Mouse (Mus musculus): Measurements from ENCODE around the gene Fbxl14. TPM values are rescaled to one million over a fixed set of nuclear protein-coding genes. Genes with fewer than 3 reads are reported as not detected.
A peak's percentile ranks its signal among the peaks of the same experiment; 100 is the strongest.

Fbxl14 gene
- polyA plus RNA-seq, 1 experiment from 2014 or later = 2.4 TPM

- H3K9ac ChIP-seq (replicated peaks) = peak overlapping the region; percentile 41; the same call in 1 of the 2 replicates
- DNase-seq (peak; percentile 37), ATAC-seq (peak; percentile 84)
- TF ChIP-seq EP300 (IDR thresholded peaks at IDR 0.05; ENCODE audit: low read depth) (no peak), CTCF (IDR thresholded peaks at IDR 0.05; ENCODE audit: low read depth) (no peak)
- no peak overlapping the region for H3K4me3 ChIP-seq (ENCODE audit: low read depth, low read length)
- 0 out of 2 replicates have a peak overlapping the region, but pooled peaks have one; percentile 16 for H3K4me2 ChIP-seq (ENCODE audit: low read depth, low read length)
- H3K9me3 ChIP-seq (ENCODE audit: low read length) = no peaks in the 10 kb centered on the region
- no peaks in the 10 kb centered on the region for H3K36me3 ChIP-seq (replicated peaks; ENCODE audit: insufficient read depth, low read length)
- 55% methylated on average over 10 of the region's 10 CpGs for WGBS (ENCODE audit: insufficient replicate concordance)
- H3K4me1 ChIP-seq (ENCODE audit: insufficient read depth) = peaks cover 8% of the 10 kb centered on the region
- peak overlapping the region; percentile 57 for H3K27ac ChIP-seq (ENCODE audit: low read depth)
- no peaks in the 10 kb centered on the region for H3K27me3 ChIP-seq (ENCODE audit: insufficient read depth, low read length)
These were observed 12.3 kb upstream of the Fbxl14 start for GRCm38 (mm10) chr6:119466921-119467784.

GRCm38 (mm10) chr6:119467785-119468059 is 11.7 kb upstream of the Fbxl14 start:
- no peak overlapping the region for H3K4me2 ChIP-seq (ENCODE audit: low read depth, low read length)
- H3K9ac ChIP-seq (replicated peaks) = no peak overlapping the region; the same call in 1 of the 2 replicates
- H3K36me3 ChIP-seq (replicated peaks; ENCODE audit: insufficient read depth, low read length) = no peaks in the 10 kb centered on the region
- no peaks in the 10 kb centered on the region for H3K9me3 ChIP-seq (ENCODE audit: low read length)
- TF ChIP-seq CTCF (IDR thresholded peaks at IDR 0.05; ENCODE audit: low read depth) = peak; percentile 59
- no peak for TF ChIP-seq EP300 (IDR thresholded peaks at IDR 0.05; ENCODE audit: low read depth)
- peaks cover 13% of the 10 kb centered on the region for H3K4me1 ChIP-seq (ENCODE audit: insufficient read depth)
- 73% methylated on average over 2 of the region's 2 CpGs for WGBS (ENCODE audit: insufficient replicate concordance)
- H3K4me3 ChIP-seq (ENCODE audit: low read depth, low read length) = no peak overlapping the region
- ATAC-seq = peak; percentile 59
- peak overlapping the region; percentile 57 for H3K27ac ChIP-seq (ENCODE audit: low read depth)
- DNase-seq = no peak
- H3K27me3 ChIP-seq (ENCODE audit: insufficient read depth, low read length) = no peaks in the 10 kb centered on the region

- no peak for DNase-seq
- no peak for TF ChIP-seq CTCF (IDR thresholded peaks at IDR 0.05; ENCODE audit: low read depth)
- no peak for TF ChIP-seq EP300 (IDR thresholded peaks at IDR 0.05; ENCODE audit: low read depth)
These were observed 8.7 kb upstream of the Fbxl14 start for GRCm38 (mm10) chr6:119470777-119471176.

GRCm38 (mm10) chr6:119472135-119472534 is 7.3 kb upstream of the Fbxl14 start:
- no peak overlapping the region for H3K4me3 ChIP-seq (ENCODE audit: low read depth, low read length)
- H3K27ac ChIP-seq (ENCODE audit: low read depth) = no peak overlapping the region
- H3K27me3 ChIP-seq (ENCODE audit: insufficient read depth, low read length) = no peaks in the 10 kb centered on the region
- DNase-seq (peak; percentile 74), ATAC-seq (0 out of 2 replicates have a peak, but pooled peaks have one; percentile 22)
- WGBS (ENCODE audit: insufficient replicate concordance) = 27% methylated on average over 5 of the region's 5 CpGs
- H3K36me3 ChIP-seq (replicated peaks; ENCODE audit: insufficient read depth, low read length) = no peaks in the 10 kb centered on the region
- TF ChIP-seq EP300 (IDR thresholded peaks at IDR 0.05; ENCODE audit: low read depth) (no peak), CTCF (IDR thresholded peaks at IDR 0.05; ENCODE audit: low read depth) (peak; percentile 92)
- no peak overlapping the region for H3K4me2 ChIP-seq (ENCODE audit: low read depth, low read length)
- H3K4me1 ChIP-seq (ENCODE audit: insufficient read depth) = peaks cover 15% of the 10 kb centered on the region
- no peaks in the 10 kb centered on the region for H3K9me3 ChIP-seq (ENCODE audit: low read length)
- no peak overlapping the region for H3K9ac ChIP-seq (replicated peaks)

More at GRCm38 (mm10) chr6:119470777-119471176, 8.7 kb upstream of the Fbxl14 start:
- no peak overlapping the region for H3K9ac ChIP-seq (replicated peaks)
- 54% methylated on average over 3 of the region's 3 CpGs for WGBS (ENCODE audit: insufficient replicate concordance)
- H3K36me3 ChIP-seq (replicated peaks; ENCODE audit: insufficient read depth, low read length) = no peaks in the 10 kb centered on the region
- no peaks in the 10 kb centered on the region for H3K27me3 ChIP-seq (ENCODE audit: insufficient read depth, low read length)
- H3K4me2 ChIP-seq (ENCODE audit: low read depth, low read length) = no peak overlapping the region
- no peak overlapping the region for H3K27ac ChIP-seq (ENCODE audit: low read depth)
- peaks cover 18% of the 10 kb centered on the region for H3K4me1 ChIP-seq (ENCODE audit: insufficient read depth)
- H3K9me3 ChIP-seq (ENCODE audit: low read length) = no peaks in the 10 kb centered on the region
- no peak for ATAC-seq
- no peak overlapping the region for H3K4me3 ChIP-seq (ENCODE audit: low read depth, low read length)

- H3K27me3 ChIP-seq (ENCODE audit: insufficient read depth, low read length) = no peaks in the 10 kb centered on the region
These were observed 6.8 kb upstream of the Fbxl14 start for GRCm38 (mm10) chr6:119472705-119473104.

GRCm38 (mm10) chr6:119473446-119473845 is 6.0 kb upstream of the Fbxl14 start:
- Histone ChIP-seq H3K27me3 (ENCODE audit: insufficient read depth, low read length) (no peaks in the 10 kb centered on the region), H3K4me3 (ENCODE audit: low read depth, low read length) (no peak overlapping the region), H3K4me2 (ENCODE audit: low read depth, low read length) (0 out of 2 replicates have a peak overlapping the region, but pooled peaks have one; percentile 18), H3K4me1 (ENCODE audit: insufficient read depth) (peaks cover 20% of the 10 kb centered on the region), H3K9me3 (ENCODE audit: low read length) (no peaks in the 10 kb centered on the region), H3K9ac (replicated peaks) (no peak overlapping the region), H3K27ac (ENCODE audit: low read depth) (no peak overlapping the region), H3K36me3 (replicated peaks; ENCODE audit: insufficient read depth, low read length) (no peaks in the 10 kb centered on the region)
- TF ChIP-seq EP300 (IDR thresholded peaks at IDR 0.05; ENCODE audit: low read depth) (no peak), CTCF (IDR thresholded peaks at IDR 0.05; ENCODE audit: low read depth) (no peak)
- DNase-seq = no peak
- ATAC-seq = no peak
- WGBS (ENCODE audit: insufficient replicate concordance) = 44% methylated on average over 7 of the region's 7 CpGs

More at GRCm38 (mm10) chr6:119472705-119473104, 6.8 kb upstream of the Fbxl14 start:
- DNase-seq = no peak
- no peak overlapping the region for H3K4me3 ChIP-seq (ENCODE audit: low read depth, low read length)
- H3K9ac ChIP-seq (replicated peaks) = no peak overlapping the region
- no peak overlapping the region for H3K4me2 ChIP-seq (ENCODE audit: low read depth, low read length)
- 0 out of 2 replicates have a peak, but pooled peaks have one; percentile 3 for ATAC-seq
- H3K36me3 ChIP-seq (replicated peaks; ENCODE audit: insufficient read depth, low read length) = no peaks in the 10 kb centered on the region
- H3K27ac ChIP-seq (ENCODE audit: low read depth) = no peak overlapping the region
- no peaks in the 10 kb centered on the region for H3K9me3 ChIP-seq (ENCODE audit: low read length)
- WGBS (ENCODE audit: insufficient replicate concordance) = 40% methylated on average over 3 of the region's 3 CpGs
- TF ChIP-seq EP300 (IDR thresholded peaks at IDR 0.05; ENCODE audit: low read depth) (no peak), CTCF (IDR thresholded peaks at IDR 0.05; ENCODE audit: low read depth) (no peak)
- peaks cover 12% of the 10 kb centered on the region for H3K4me1 ChIP-seq (ENCODE audit: insufficient read depth)
